Mouse (Mus musculus): ENCODE measurements around the gene Lpar1. TPM values are rescaled to one million over a fixed set of nuclear protein-coding genes. Genes with fewer than 3 reads are reported as not detected.

Lpar1 gene
- total RNA-seq, 2 experiments from 2014 or later, result 7.0 to 7.5 TPM

DNA sequence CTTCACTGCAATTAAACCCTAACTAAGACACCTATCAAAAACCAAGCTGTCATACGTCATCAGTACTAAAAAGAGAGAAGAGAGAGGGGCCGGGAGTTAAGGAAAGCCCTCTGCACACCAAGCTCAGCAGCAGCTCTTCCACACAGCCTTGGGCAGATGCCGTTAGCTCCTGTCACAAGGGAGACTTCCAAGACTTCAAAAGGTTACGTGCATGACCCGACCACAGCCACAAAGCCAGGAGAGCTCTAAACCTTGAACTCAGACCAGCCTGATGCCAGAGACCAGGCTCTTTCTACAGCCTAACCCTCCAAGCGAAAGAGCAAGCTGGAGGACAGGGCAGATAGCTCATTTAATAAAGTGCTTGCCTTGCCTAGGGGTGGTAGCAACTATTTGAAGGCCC is 46.2 kb downstream of the Lpar1 start:
- no peak for DNase-seq

DNA sequence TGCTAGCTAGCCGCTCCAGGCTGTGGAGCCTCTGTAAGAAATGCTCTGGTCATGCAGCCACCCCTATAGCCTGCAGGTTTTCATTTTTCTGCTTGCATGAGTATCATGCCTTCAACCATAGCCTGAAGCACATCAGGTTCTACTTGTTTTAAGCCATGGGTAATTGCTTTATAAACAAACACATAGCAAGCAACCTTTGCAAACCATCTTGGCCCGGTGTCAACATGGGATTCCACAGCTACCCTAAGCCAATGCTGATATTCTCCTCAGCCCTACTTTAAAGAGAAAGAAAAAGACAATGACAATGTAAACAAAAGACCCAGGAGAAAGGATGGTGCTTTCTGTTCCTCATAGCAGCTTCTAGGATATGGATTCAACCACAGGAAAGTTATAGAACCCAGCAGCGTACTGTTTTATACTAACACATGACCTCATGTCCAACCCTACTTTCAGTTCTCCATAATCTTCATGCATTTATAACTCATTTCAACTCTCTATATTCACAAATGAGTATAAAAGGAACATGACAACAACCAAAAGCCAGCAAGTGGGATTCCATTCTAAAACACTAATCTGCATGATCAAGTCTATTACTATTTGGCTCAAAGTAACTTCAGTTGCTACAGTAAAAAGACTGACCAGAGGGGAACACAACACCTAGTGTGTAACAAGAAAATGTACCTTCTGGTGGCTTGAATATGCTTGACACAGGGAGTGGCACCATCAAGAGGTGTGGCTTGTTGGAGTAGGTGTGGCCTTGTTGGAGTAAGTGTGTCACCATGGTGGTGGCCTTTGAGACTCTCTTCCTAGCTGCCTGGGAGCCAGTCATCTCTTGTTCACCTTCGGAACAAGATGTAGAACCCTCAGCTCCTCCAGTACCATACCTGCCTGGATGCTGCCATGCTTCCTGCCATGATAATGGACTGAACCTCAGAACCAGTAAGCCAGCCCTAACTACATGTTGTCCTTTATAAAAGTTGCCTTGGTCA is 46.9 kb downstream of the Lpar1 start:
- no peak for DNase-seq

DNA sequence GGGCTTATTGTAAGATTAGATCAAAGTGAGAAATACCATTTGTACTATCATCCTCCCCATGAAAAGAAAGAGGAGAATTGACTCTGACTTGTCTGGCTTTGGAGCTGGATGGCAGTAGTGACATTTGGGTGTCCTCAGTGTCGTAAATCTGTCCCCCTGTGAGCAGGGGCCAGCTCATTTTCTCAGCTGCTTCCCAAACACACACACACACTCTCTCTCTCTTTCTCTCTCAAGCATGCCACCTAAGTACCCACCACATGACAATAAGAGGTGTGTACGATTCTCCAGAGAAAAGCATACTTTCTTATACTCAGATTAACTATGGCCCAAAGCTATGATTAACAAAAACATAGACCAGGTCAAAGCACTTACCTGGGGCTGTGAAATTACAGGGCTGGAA is 49.4 kb downstream of the Lpar1 start:
- no peak for DNase-seq

DNA sequence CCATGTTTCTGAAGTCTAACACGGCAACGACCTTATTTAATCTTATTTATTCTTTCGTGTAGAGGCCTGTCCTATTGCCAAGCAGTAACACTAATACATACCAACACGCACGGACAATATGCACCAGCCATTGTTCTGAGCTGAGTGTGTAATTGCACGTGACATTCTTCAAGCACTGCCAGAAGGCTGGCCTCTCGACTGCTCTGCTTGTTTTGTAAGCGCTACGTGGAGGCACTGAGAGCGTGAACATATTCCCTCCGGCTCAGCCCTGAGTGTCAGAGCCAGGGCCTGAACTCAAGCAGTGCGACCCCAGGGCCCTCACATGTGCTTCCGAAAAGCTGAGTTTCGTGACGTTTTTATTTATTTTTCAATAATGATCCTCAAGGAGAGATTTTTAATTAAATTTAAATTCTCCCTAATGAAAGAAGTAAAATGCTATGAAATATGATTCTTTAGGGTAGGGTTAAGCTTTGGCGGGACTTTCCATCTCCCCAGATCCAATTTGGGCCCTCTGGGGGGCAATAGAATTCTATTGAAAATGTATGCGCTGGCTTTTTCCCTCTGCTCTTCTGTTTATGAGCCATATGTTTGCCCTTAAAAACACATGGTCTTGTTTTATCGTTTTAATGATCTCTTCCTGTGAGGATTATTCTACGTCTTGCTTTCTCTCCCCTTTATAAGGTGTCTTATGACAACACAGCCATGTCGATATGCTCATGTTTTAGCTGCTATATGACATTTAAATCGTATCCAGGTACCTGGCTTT is 52.5 kb downstream of the Lpar1 start:
- DNase-seq, result no peak

DNA sequence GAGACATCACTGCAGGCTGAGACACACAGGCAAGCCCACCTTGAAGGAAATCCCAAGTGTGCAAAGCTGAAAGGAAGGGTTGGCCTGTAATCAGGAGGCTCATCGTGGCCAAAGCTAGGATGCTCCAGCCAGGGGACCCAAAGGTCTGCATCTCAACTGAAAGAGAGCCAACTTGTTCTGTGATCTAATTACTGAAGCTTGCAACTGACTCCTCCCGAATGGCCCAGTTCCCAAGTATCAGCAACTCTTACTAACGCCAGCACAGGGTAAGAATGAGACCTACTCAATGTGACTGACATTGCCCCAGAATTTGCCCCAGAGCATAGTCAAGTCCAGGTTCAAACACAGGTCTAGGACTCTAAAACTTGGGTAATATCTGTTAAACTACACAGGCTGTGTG is 53.9 kb downstream of the Lpar1 start:
- DNase-seq, result peak; percentile 48 to 50

DNA sequence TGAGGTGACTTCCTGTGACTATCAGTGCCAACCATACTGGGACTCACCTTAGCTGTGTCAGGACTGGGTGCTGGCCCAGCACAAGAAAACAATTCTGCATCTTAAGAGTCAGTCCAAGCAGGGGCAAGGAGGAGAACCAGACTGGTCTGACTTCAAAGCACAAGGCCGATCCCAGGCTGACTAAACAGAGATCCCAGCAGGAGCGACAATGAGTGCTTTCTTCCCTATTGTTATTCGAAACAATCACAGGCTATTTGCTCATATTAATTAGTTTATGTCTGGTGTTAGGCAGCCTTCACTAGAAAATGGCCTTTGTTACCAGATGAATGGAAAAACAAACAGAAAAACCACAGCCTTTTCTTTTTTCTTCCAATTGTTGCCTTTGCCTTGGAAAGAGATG is 54.5 kb downstream of the Lpar1 start:
- no peak for DNase-seq

DNA sequence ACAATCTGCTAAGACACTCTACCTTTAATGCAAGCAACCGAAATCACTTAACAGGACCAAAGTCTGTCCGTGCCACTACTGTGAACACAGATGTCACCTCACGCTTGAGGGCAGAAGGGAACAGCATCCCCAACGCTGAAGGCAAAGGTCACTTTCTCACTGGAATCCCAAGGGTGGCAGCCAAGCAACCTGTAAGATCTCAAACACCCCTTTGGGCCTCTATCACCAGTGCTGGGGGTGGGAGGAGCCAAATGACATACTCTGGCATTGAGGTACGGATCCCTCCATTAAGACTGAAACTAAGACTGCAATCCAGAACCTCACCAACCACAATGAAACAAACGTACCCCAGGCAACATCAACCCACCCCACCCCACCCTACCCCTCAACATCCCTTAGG is 55.0 kb downstream of the Lpar1 start:
- no peak for DNase-seq

DNA sequence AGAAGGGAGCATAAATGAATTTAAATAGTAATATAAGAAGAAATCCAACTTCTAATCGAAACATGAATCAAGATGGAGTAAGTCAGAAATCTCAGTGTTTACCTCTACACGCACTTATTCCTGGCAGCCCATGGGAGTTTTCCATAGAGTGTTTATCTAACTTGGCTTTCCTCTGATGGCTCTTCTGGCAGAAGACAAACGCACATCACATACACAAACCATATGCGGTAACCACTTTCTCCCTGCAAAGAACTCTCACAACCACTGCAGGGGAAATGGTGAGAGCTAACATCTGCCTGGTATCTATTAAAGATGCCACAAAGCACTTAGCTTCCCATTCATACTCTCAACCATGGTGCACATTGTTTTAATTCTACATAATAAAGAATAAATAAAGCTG is 56.4 kb downstream of the Lpar1 start:
- no peak for DNase-seq

DNA sequence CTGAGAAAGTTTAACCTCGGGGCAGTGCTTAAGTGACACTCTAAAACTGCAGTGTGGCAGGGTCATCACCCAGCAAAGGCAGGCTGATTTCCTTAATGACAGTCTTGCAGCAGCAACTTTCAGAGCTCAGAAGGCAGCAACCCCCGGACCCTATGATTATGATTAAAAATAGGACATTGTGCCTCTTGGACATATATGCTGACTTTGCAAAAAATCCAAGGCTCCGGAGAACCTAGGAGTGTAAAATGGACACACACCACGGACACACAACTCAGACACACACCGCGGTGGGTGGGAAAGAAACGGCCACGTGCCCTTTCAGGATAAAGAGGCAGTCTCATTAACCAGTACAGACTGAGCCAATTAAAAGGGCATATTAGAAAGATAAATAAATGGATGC is 57.0 kb downstream of the Lpar1 start:
- DNase-seq, result no peak

DNA sequence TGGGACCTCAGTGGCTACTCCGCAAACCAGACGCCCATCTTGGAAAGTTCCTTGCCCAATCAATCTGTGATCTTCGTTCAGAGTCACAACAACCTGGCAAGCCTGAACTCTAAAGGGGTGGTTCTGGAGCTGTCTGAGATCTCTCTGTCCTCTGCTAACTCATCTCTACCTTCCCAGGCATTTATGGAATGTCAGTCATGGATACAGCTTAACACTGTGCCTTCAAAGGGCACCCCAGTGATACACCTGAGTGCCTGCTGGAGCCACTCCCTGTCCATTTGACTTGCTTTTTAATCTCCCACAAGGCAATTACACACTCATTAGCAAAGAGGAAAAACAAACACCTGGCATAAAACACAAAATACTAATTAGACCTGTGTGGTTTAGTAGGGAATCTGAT is 62.0 kb downstream of the Lpar1 start:
- DNase-seq, result no peak

DNA sequence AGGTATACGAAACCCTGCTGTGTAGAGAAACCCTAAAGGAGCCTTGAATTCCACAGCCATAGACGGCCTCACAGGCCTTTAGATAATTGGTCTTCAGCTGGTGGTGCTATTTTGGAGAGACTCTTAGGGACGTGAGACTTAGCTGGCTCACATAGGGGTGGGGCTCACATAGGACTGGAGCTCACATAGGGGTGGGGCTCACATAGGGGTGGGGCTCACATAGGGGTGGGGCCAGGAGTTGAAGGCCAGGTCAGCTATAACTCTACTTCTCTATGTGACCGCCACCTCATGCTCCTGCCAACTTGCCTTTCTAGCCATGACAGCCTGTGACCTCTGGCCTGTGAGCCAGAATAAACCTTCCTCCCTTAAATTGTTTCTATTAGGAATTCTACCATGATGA is 63.3 kb downstream of the Lpar1 start:
- DNase-seq, result no peak

DNA sequence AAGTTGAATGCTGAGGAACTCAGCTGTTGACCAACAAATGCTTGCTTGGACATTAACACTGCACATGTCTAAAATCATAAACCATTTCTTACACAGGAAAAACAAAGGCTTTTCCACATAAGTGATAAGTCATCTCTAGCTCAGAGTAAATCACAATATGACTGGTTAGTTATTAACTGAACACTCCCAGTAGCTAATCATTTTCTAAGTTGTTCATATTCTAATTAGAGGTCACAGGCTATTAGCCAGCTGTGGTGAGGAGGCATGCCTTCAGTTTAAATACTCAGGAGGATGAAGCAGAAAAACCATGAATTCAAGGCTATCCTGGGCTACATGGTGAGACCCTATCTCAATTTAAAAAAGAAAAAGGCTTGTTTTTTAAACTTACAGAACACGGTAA is 75.1 kb downstream of the Lpar1 start:
- no peak for DNase-seq

DNA sequence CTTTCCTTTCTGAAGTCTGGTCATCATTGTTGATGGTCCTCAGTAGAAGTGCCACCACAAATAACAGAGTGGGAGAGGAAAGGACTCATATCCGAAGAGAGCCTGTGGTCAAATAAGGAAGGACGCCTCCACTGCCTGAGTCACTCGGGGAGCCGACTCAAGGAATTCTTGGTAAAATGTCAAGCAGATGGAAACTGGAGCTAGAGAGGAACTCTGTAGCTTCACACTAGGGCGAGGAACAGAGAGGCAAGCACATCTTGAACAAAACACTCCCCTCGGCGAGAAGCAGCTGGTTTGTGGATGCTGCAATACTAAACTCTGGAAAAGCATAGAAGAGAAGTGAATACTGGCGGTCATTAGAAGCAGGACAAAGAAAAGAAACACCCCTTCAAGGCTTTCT is 76.0 kb downstream of the Lpar1 start:
- DNase-seq, result peak; percentile 45 to 74

DNA sequence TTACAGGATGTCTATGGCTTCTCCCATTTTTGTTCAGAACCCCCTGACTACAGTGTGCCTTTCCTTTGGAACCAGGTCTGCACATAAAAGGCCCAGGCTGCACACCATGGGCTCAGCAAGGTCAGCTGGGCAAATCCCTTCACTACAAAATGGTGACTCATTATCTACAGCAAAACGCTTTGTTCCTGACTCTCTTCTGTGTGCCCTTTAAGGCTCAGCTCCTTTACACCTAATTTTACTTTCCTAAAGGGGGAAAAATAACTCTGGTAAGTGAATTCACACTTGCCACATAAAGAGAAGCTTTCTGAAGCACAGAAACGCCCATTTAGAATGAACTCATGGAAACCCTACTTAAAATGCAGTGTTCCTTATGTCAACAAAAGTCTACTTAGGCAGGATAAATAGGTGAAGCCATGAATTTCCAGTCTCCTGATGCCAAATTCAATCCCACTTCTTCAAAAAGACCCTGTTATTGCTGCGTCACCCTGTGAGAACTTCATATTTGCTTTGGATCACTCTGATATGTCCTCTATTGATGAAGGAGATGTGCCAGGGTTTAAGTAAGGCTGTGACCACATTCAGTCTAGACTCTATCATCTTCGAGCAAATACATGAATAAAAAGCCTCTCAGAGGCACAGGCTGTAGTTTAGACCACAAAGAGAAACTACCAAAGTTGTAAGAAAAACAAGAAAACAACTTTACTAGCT is 82.3 kb downstream of the Lpar1 start:
- DNase-seq, result no peak

DNA sequence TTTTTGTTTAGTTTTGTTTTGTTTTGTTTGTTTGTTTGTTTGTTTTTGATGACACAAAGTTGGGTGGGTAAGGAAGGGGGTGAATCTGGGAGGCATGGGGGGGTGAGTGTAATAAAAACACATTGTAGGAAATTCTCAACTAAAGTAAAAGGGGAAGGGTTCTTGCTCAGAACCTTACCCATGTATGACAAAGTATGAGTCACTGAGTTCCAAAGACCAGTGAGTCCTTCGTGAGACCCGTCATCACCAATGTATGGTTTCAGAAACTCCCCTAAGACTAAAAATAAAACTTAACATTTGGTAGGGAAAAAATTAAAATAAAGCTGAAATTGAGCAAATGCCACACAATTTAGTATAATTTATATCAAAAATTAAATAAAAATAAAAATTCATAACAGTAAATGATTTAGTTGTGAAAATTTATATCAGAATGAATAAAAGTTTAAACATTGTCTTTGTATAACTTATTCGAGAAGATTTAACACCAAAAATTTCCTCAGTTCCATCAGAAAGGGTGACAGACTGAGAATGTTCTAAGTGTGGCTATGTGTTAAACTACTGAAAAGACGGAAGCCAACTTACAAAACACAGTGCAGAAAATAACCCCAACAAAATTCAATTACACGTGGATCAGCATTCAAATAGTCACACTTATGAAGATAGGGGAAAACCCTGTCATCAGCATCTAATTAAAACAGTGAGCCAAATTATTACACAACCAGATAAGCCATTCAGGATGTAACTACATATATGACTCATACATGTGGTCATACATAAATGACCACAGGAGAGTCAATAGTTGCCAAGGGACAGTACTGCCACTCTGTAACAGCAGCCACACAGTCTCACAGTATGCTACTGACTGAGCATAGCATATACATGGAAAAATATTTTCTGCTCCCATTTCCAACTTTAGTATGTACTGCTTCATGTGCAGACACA is 83.8 kb downstream of the Lpar1 start:
- no peak for DNase-seq

DNA sequence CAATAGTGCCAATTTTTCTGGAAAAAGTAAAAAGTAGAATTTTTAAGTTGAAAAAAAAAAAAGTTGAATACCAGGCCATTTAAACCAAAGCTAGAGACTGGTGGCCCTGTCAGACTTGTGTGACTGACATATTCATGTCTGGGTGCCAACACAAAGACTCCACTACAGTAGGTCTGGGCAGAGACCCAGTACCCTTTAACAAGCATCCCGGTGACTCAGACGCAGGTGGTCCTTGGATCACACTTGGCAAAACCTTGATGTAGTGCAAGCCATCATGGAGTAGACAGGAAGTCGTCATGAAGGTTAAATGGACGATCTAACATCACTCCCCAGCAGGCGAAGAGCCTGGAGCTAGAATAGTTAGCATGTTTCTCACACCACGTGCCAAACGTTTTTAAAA is 84.7 kb downstream of the Lpar1 start:
- DNase-seq, result no peak

DNA sequence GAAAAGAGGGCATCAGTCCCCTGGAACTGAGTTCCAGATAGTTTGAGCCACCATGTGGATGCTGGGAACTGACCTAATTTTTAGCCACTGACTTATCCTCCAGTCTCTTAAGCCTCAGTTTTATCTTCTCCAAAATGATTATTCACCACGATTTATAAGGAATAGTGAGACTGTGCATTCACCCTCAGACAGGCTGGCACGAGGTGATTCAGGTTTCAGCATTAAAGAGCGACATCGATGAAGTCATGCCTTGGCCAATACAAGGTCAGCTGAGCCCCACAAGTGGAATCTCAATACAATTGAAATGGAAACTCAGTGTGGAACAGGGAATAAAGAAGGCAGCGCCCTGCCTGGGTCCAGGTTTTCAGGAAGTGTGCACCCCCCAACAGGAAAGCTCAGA is 88.1 kb downstream of the Lpar1 start:
- no peak for DNase-seq

DNA sequence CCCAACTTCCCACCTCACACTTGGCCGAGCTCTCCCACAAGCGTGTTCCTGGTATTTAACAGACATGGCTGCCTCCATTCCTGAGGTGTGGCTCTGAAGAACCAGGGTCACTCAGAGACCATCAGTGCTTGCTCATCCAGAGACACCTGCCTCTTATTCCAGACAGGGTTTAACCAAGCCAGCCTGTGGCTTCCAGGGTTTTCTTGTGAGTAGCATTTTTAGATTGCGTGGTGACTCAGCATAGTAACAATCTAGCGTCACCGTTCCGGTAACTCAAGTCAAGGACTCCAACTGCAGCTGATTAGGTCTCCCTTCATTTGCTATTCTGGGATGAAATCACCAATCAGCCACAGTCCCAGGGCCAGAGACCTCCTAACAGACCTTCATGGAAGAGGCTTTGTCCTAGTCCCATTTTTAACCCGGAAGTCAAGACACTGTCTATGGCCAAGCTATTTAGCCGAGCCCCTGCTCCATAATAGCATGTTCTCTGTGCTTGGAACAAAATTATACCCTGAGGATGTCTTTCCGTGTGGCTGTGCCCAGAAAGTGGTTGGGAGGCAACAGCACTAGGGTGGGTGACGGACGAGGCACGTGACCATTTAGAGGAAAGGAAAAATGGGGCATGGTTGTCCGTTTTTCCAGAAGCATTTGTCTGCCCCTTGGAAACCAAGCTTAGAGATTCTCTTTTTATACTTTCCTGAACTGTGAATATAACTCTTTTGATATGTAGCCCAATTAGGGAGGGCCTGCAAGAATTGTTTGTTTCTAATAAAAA is 89.1 kb downstream of the Lpar1 start:
- no peak for DNase-seq

DNA sequence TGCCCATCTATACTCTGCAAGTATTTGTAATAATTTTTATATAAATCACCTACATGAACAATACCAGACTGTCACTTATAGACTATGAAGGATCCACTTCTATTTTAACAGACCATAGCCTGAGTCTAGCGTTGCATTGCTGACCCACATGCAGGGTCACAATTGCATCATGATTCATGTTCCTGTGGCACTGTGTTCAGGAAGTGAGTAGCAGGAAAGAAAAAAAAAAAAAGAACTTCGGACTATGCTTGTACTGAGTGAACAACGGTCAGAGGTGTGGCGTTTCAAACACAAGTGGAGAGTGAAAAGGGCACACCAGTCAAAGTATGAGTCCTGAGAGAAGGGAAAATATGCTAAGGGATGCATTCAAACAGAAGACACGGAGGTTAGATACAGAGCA is 90.7 kb downstream of the Lpar1 start:
- DNase-seq, result no peak

DNA sequence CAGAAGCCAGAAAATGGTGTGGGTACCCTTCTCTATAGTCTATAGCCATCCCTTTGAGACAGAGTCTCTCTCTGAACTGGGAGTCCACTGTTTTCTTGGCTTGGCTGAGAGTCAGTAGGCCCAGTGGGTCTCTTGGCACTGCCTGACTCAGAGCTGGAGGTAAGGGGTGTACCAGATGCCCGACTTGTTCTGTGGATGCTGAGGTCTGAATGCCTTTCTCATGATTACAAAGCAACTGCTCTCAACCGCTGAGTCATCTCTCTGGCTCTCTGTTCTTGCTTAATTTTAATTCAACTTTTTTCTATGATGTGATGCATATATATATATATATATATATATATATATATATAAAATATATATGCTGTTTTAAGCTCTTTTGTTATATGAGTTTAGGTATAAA is 91.1 kb downstream of the Lpar1 start:
- DNase-seq, result no peak

DNA sequence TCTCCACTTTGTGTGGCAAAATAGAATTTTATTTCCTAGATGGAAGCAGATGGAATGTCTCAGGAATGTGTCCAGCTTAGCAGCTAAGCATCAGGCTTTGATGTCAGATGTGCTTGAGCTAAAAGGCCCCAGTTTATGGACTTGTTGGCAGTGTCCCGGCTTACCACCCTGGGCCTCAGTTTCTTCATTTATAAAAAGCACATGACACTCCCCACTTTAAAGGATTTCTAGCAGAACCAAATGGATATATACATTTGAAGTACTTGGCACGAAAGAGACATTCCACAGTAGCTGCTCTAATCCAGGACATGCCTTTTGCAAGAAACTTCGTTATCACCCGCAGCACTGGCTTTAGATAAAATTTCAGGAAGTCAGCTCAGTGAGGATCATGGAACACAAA is 100.4 kb downstream of the Lpar1 start:
- no peak for DNase-seq

All from heart, adult 18-20 months (tissue).